Mouse (Mus musculus) testis, adult 2 months (tissue): Measurements from ENCODE around the gene Tssk2. TPM values are rescaled to one million over a fixed set of nuclear protein-coding genes. Genes with fewer than 3 reads are reported as not detected.

ENCODE experiments used
- H3K27ac ChIP-seq: fragments of 200-500 bp; 2 replicates; pipeline ENCODE4 v1.5.1; 2012; ENCODE audit warnings: low read depth, low read length; ENCODE audit not compliant: control insufficient read depth, insufficient read depth
- H3K27me3 ChIP-seq: fragments of 200-500 bp; 2 replicates; pipeline ENCODE4 v1.6.1; 2012; ENCODE audit warnings: mild to moderate bottlenecking, low read length, moderate library complexity; ENCODE audit not compliant: control insufficient read depth, insufficient read depth
- H3K36me3 ChIP-seq: fragments of 200-500 bp; 2 replicates; pipeline ENCODE4 v1.6.1; 2012; ENCODE audit warnings: mild to moderate bottlenecking, low read length; ENCODE audit not compliant: control insufficient read depth, insufficient read depth
- H3K4me1 ChIP-seq: fragments of 200-500 bp; 2 replicates; pipeline ENCODE4 v1.6.1; 2012; ENCODE audit warnings: low read length; ENCODE audit not compliant: control insufficient read depth, insufficient read depth
- H3K4me3 ChIP-seq: fragments of 200-500 bp; 2 replicates; pipeline ENCODE4 v1.5.1; 2012; ENCODE audit warnings: low read depth, mild to moderate bottlenecking, low read length, moderate library complexity, mixed read lengths; ENCODE audit not compliant: control insufficient read depth
- CTCF ChIP-seq: fragments of 200-500 bp; IDR thresholded peaks from 2 replicates; pipeline ENCODE4 v1.5.1; 2012; ENCODE audit warnings: low read depth, mild to moderate bottlenecking, inconsistent platforms, low read length, moderate library complexity; ENCODE audit not compliant: control insufficient read depth, insufficient read depth, insufficient replicate concordance
- POLR2A ChIP-seq: fragments of 200-500 bp; IDR thresholded peaks from 2 replicates; pipeline ENCODE4 v1.6.1; 2012; ENCODE audit warnings: low read depth, mild to moderate bottlenecking, inconsistent platforms, low read length, moderate library complexity; ENCODE audit not compliant: control insufficient read depth
- polyA plus RNA-seq: library from polyadenylated mRNA; depleted of rRNA; stranded (reverse); fragments of >200 nt; gene quantifications from 2 replicates; pipeline ENCODE4 v1.2.3, GENCODE M21; 2012

The Tssk2 gene
- polyA plus RNA-seq, 1 experiment: 898 TPM

- no peak for TF ChIP-seq CTCF
- TF ChIP-seq POLR2A: no peak
- Histone ChIP-seq H3K27me3 (no peaks in the 10 kb centered on the region), H3K4me1 (peaks cover under 1% of the 10 kb centered on the region), H3K4me3 (no peak overlapping the region), H3K36me3 (no peaks in the 10 kb centered on the region), H3K27ac (no peak overlapping the region)
Observed at GRCm38 (mm10) chr16:17933594-17934444, 35.4 kb downstream of the Tssk2 start.

GRCm38 (mm10) chr16:17934445-17934910 is 36.0 kb downstream of the Tssk2 start:
- H3K4me3 ChIP-seq: no peak overlapping the region
- H3K27ac ChIP-seq: no peak overlapping the region
- H3K27me3 ChIP-seq: no peaks in the 10 kb centered on the region
- no peaks in the 10 kb centered on the region for H3K36me3 ChIP-seq
- no peaks in the 10 kb centered on the region for H3K4me1 ChIP-seq
- TF ChIP-seq POLR2A (no peak), CTCF (no peak)

GRCm38 (mm10) chr16:17936776-17937175 is 38.3 kb downstream of the Tssk2 start:
- Histone ChIP-seq H3K27ac (no peak overlapping the region), H3K4me1 (no peaks in the 10 kb centered on the region), H3K27me3 (no peaks in the 10 kb centered on the region), H3K36me3 (no peaks in the 10 kb centered on the region), H3K4me3 (no peak overlapping the region)
- TF ChIP-seq CTCF (no peak), POLR2A (no peak)

- no peaks in the 10 kb centered on the region for H3K27me3 ChIP-seq
- H3K36me3 ChIP-seq: no peaks in the 10 kb centered on the region
- no peak overlapping the region for H3K4me3 ChIP-seq
- H3K4me1 ChIP-seq: no peaks in the 10 kb centered on the region
- H3K27ac ChIP-seq: no peak overlapping the region
- TF ChIP-seq CTCF: no peak
Observed at GRCm38 (mm10) chr16:17938187-17938586, 39.8 kb downstream of the Tssk2 start.

GRCm38 (mm10) chr16:17938821-17939220 is 40.4 kb downstream of the Tssk2 start:
- Histone ChIP-seq H3K4me1 (no peaks in the 10 kb centered on the region), H3K4me3 (no peak overlapping the region), H3K27ac (no peak overlapping the region), H3K27me3 (no peaks in the 10 kb centered on the region), H3K36me3 (no peaks in the 10 kb centered on the region)
- TF ChIP-seq CTCF (peak; percentile 58; the same call in 1 of the 2 replicates), POLR2A (no peak)

GRCm38 (mm10) chr16:17939255-17939751 is 40.9 kb downstream of the Tssk2 start:
- no peaks in the 10 kb centered on the region for H3K36me3 ChIP-seq
- H3K27ac ChIP-seq: no peak overlapping the region
- H3K27me3 ChIP-seq: no peaks in the 10 kb centered on the region
- H3K4me1 ChIP-seq: no peaks in the 10 kb centered on the region
- TF ChIP-seq POLR2A: no peak
- TF ChIP-seq CTCF: no peak
- no peak overlapping the region for H3K4me3 ChIP-seq

GRCm38 (mm10) chr16:17943466-17943865 is 45.0 kb downstream of the Tssk2 start:
- no peaks in the 10 kb centered on the region for H3K36me3 ChIP-seq
- TF ChIP-seq CTCF: no peak
- no peak for TF ChIP-seq POLR2A
- H3K27me3 ChIP-seq: no peaks in the 10 kb centered on the region
- H3K4me3 ChIP-seq: no peak overlapping the region
- H3K4me1 ChIP-seq: no peaks in the 10 kb centered on the region
- peak overlapping the region; percentile 57 for H3K27ac ChIP-seq

- Histone ChIP-seq H3K27ac (no peak overlapping the region), H3K4me3 (no peak overlapping the region), H3K27me3 (no peaks in the 10 kb centered on the region), H3K4me1 (no peaks in the 10 kb centered on the region), H3K36me3 (no peaks in the 10 kb centered on the region)
- TF ChIP-seq CTCF (no peak), POLR2A (no peak)
Observed at GRCm38 (mm10) chr16:17945081-17945831, 46.8 kb downstream of the Tssk2 start.
